Mouse (Mus musculus) E14TG2a.4 (cell line): ENCODE measurements around the gene Zfand3.

Experiments used
- CTCF ChIP-seq: conservative IDR thresholded peaks from 2 replicates; pipeline ENCODE4 v1.5.1; 2014; ENCODE audit warnings: low read length
- NANOG ChIP-seq: IDR thresholded peaks from 2 replicates; pipeline ENCODE4 v1.6.1; 2014; ENCODE audit warnings: borderline replicate concordance, low read length, mixed read lengths

GRCm38 (mm10) chr17:29981568-29981967 lies 23.0 kb upstream of the Zfand3 start:
- TF ChIP-seq CTCF (no peak), NANOG (no peak)
